Mouse (Mus musculus) induced T-regulatory cell, adult 2 months (primary cell): ENCODE results near the gene Ssb.

Experiments used
- DNase-seq: peaks from one replicate; pipeline ENCODE4 v3.0.0-alpha.2; 2012; ENCODE audit warnings: low read depth

The Ssb gene

GRCm38 (mm10) chr2:69861485-69862091, at the start of gene Ssb:
Ssb (plus strand) TSS chr2:69861562.
- peak; percentile 96 for DNase-seq

- no peak for DNase-seq
Measured at GRCm38 (mm10) chr2:69816575-69816974, 44.8 kb upstream of the Ssb start.

GRCm38 (mm10) chr2:69818350-69819085, 42.8 kb upstream of the Ssb start:
- no peak for DNase-seq

GRCm38 (mm10) chr2:69820201-69820600, 41.2 kb upstream of the Ssb start:
- no peak for DNase-seq

GRCm38 (mm10) chr2:69821711-69822110, 39.7 kb upstream of the Ssb start, which contains the start of gene Klhl23:
Klhl23 (plus strand) TSS chr2:69821944.
- no peak for DNase-seq

GRCm38 (mm10) chr2:69822361-69823128, 38.8 kb upstream of the Ssb start:
- peak; percentile 25 for DNase-seq

- peak; percentile 20 for DNase-seq
Measured at GRCm38 (mm10) chr2:69823129-69823677, 38.2 kb upstream of the Ssb start.

GRCm38 (mm10) chr2:69825898-69826297, 35.5 kb upstream of the Ssb start:
- no peak for DNase-seq

- DNase-seq = no peak
Measured at GRCm38 (mm10) chr2:69826380-69826779, 35.0 kb upstream of the Ssb start.

GRCm38 (mm10) chr2:69828031-69828430, 33.3 kb upstream of the Ssb start:
- no peak for DNase-seq

GRCm38 (mm10) chr2:69829680-69830079, 31.7 kb upstream of the Ssb start:
- no peak for DNase-seq

- no peak for DNase-seq
Measured at GRCm38 (mm10) chr2:69830116-69830515, 31.2 kb upstream of the Ssb start.

GRCm38 (mm10) chr2:69837244-69837967, 24.0 kb upstream of the Ssb start:
- DNase-seq = no peak

GRCm38 (mm10) chr2:69837996-69838395, 23.4 kb upstream of the Ssb start:
- no peak for DNase-seq

- DNase-seq = no peak
Measured at GRCm38 (mm10) chr2:69838707-69839106, 22.7 kb upstream of the Ssb start.

- DNase-seq = no peak
Measured at GRCm38 (mm10) chr2:69840261-69840660, 21.1 kb upstream of the Ssb start.

- DNase-seq = no peak
Measured at GRCm38 (mm10) chr2:69849215-69849614, 12.1 kb upstream of the Ssb start.

- DNase-seq = no peak
Measured at GRCm38 (mm10) chr2:69851427-69852058, 9.8 kb upstream of the Ssb start.

- peak; percentile 47 for DNase-seq
Measured at GRCm38 (mm10) chr2:69856392-69856791, 5.0 kb upstream of the Ssb start.

- DNase-seq = peak; percentile 41
Measured at GRCm38 (mm10) chr2:69857882-69858281, 3.5 kb upstream of the Ssb start.

GRCm38 (mm10) chr2:69860972-69861452, 350 bp upstream of the Ssb start:
- DNase-seq = no peak
